Mouse (Mus musculus): ENCODE results near the gene Snx5.

The Snx5 gene

GRCm38 (mm10) chr2:144267004-144267730 is 3.5 kb downstream of the Snx5 start:
- DNase-seq (ENCODE audit: low read depth): no peak

DNA sequence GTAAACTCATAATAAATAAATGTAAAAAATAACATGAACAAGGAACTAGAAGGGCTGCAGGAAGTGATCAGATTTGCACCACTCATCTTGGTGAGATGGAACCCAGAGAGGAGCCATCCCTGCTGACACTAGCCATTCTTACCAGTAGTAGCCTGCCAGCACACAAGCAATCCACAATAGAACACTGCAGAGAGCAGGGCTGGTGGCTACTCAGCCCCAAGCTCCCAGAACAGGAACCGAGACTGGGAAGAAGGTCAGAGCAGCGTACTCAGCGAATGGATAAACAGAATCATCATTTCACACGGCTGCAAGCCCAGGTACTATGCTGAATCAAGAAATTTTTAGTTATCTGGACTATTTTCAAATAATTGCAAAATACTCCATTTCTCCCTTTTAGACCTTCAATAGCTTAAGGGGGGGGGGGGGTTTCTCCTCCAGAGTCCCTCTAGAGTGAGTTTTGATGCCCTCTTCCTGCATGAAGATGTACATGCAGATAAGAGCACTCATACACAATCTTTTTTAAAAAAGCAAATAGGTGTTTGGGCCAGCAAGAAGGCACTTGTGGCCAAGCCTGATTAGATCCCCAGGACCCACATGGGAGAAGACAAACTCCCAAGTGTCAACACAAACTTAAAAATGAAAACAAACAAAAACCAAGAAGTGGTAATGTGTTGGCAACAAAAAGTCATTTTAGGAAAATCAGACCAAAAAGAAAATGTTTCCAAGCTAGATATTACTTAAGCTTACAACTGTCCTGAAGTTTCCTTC is 4.6 kb downstream of the Snx5 start:
- DNase-seq (ENCODE audit: low read depth): no peak

- DNase-seq (ENCODE audit: low read depth): no peak
Measured at GRCm38 (mm10) chr2:144265120-144265488, 5.6 kb downstream of the Snx5 start.

DNA sequence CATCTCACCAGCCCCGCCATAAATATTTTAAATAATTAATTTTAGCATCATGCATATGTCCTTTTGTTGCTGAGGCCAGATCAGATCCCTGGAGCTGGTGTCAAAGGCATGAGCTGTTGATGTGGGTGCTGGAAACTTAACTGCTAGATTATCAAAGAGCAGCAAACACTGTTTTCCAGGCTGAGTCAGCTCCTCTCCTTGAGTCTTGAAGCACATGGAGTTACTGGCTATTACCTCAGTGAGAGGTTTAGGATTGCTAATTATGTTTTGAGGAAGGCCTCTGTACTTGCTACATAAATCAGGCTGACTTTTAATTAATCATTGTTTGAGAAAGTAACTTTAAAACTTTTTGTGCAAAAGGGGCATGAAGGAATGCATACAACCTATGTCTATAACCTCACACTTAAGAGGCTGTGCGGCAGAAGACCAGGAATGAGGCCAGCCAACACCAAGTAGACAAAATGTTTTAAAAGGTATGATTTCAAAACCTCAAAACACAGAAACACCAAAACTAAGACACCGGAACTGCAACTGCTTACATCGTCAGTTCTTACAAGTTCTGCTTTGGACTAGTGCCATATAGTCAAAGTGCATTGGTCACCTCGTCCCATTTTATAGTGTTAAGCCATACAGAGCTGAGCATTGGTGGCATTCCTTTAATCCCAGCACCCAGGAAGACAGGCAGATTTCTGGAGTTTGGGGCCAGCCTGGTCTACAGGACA is 6.1 kb downstream of the Snx5 start:
- no peak for DNase-seq (ENCODE audit: low read depth)

- DNase-seq (ENCODE audit: low read depth): no peak
Measured at GRCm38 (mm10) chr2:144262837-144263236, 7.9 kb downstream of the Snx5 start.

- no peak for DNase-seq (ENCODE audit: low read depth)
Measured at GRCm38 (mm10) chr2:144250111-144250510, 20.6 kb downstream of the Snx5 start.

DNA sequence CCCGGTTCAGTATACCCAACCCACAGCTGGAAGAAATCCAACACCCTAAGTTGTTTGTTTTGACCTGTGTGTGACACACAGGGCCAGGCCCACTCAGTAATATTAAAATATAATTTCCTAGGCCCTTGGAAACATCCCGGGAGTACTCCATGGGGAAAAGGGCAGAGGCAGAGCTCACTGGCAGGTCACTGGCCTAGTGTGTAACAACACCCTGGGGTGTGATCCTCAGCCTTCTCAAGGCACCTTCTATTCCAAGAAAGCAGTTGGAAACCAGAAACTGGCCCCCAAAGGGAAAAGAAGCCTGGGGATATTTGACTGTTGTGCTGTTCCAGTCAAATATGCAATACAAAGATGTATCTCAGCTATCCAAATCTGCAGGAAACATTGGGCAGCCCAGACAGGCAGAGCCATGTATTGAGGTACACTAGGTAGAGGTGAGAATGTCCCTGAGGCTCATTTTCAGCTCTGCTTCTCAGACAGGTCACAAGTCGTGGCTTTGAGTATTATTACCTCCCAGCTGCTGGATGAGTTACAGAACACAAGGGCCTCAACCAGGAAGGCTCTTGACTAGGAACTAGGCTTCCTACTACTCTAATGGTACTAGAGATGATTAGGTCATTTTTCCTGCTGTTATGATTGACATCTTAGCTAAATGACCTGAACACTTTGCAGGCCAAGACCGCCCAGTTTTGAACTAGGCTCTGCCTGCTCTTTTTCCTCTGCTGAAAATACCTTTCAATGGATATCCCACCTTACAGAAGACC is 21.9 kb downstream of the Snx5 start:
- DNase-seq (ENCODE audit: low read depth): no peak

GRCm38 (mm10) chr2:144247337-144247978 is 23.2 kb downstream of the Snx5 start:
- DNase-seq (ENCODE audit: low read depth): peak; percentile 52

GRCm38 (mm10) chr2:144246270-144246669 is 24.4 kb downstream of the Snx5 start:
- no peak for DNase-seq (ENCODE audit: low read depth)

DNA sequence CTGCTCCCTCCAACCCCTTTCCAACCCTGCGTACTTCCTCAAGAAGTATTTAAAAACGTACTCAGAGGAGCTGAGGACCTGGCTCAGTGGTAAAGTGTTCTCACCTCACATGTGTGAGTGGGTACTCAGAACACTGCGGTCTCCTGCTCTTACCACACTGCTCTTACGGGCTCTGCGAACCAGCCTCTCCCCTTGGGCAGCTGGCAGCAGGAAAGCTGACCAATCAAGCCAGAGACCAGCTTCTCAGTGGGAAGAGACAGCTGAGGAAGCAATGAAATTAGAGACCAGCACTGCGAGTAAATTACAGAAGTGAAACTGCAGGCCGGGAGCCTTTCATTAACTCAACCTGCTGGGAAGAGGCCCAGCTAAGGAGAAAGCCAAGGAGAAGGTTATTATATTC is 25.2 kb downstream of the Snx5 start:
- DNase-seq (ENCODE audit: low read depth): no peak

DNA sequence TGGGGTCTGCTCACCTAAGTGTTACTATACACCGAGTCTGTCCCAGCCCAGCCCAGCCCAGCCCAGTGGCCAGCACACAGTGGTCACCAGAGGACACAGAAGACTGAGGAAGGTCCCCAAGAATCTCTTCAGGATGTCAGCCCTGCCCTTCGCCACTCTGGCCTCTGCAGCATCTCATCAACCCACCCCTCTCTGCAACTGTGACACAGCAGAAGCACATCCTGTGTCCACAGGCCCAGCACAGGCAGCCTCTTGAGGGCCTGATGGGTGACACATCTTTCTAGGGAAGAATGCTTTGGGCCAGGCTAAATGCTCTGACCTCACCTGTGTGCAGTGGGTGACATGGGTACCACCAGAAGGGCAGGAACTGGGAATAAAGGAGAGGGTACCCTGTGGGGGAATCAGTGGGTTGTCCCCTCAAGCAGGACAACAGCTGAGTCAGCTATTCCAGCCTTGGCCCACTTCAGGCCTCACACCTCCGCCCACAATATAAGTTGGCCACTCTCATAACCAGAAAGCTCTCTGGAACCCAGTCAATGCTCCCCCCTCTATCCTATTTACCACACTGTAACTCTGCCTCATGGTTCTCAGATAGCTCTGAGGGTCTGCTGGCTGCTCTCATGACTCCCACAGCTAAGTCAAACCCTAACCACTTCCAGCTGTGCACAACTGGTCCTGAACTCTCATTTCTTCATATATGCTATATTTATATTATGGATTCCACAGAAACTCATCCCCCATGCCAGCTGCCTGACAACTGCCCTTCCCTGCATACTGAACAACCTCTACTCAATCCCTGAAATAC is 30.4 kb downstream of the Snx5 start:
- DNase-seq (ENCODE audit: low read depth): no peak

GRCm38 (mm10) chr2:144239318-144239717 is 31.4 kb downstream of the Snx5 start:
- no peak for DNase-seq (ENCODE audit: low read depth)

DNA sequence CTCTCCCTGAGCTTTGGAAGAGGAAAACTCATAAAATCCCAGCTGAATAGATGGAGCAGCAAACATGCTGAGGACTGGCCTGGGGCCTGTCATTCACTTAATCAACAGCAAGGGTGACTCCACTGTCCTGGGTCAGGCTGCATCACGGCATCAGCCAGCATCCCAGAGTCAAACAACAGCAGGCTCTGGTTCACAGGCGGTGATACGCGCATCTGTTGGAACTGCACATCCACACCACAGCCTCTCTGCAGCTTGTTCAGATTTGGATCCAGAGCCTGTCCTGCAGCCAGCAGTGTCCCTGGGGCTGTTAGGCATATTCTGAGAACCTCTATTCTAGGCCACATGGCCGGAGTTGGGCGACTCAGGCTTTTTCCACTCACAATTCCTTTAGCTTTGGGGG is 32.4 kb downstream of the Snx5 start:
- DNase-seq (ENCODE audit: low read depth): no peak

GRCm38 (mm10) chr2:144236791-144237584 is 33.7 kb downstream of the Snx5 start:
- no peak for DNase-seq (ENCODE audit: low read depth)

DNA sequence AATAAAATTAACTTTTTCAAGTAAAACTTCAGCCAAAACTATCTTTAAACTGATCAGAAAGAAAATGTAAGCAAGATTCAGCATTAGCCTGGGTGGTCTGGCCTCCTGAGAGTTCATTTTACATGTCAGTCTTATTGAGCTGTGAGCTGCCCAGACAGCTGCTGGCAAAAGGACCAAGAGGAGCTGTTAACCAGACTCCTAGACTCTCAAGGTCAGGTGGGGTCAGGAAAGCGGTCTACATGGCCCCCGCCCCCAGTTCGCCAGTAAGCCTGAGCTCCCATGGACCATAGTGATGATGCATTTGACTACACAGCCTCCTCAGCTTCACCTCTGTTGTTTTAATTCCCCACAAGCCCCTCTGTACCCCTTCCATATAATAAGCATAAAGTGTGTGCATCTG is 34.9 kb downstream of the Snx5 start:
- no peak for DNase-seq (ENCODE audit: low read depth)

DNA sequence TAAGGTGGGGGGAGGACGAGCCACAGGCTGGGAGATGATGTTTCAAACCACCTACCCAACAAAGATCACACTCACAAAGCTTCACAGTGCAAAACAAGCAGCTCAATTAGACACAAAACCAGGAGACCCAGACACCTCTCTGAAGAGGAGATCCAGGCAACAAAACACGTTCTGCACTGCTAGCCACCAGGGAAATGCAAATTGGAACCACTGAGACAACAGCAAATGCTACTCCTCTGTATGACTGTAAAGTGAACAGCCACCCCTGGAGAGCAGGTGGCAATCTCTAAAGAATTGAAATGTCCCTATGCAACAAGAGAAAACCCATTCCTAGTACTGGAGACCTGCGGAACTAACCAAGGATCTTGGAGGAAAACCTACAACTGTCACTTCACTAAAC is 37.2 kb downstream of the Snx5 start:
- DNase-seq (ENCODE audit: low read depth): no peak

DNA sequence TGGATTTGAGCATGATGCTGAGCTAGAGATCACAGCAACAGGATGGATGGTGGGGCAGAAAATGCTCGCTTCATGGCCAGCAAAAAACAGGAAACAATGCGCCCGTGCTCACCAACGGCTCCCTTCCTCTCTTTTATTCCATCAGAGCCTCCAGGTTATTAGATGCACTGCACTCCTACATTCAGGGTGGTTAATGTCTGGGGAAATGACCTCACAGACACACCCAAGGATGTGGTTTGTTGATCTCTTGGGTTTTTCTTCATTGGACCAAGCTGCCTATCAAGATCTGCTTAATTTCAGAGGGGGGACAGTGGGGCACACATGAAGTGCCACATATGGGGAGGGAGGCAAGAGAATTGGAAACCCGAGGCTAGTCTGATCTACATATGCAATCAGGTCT is 39.6 kb downstream of the Snx5 start:
- DNase-seq (ENCODE audit: low read depth): no peak

GRCm38 (mm10) chr2:144230498-144230897 is 40.2 kb downstream of the Snx5 start:
- no peak for DNase-seq (ENCODE audit: low read depth)

- DNase-seq (ENCODE audit: low read depth): no peak
Measured at GRCm38 (mm10) chr2:144229647-144230046, 41.1 kb downstream of the Snx5 start.
